Mouse (Mus musculus) heart, embryonic 15.5 days (tissue): ENCODE data around the gene Apela. TPM values are rescaled to one million over a fixed set of nuclear protein-coding genes. Genes with fewer than 3 reads are reported as not detected.
A peak's percentile ranks its signal among the peaks of the same experiment; 100 is the strongest.

Experiments used
- ATAC-seq: fragments of 200-750 bp; cut with Nextera tagmentation; replicated peaks from 2 replicates; pipeline ENCODE4 v1.8.0; 2017; ENCODE audit warnings: low read depth, moderate TSS enrichment; ENCODE audit not compliant: insufficient number of reproducible peaks, insufficient read depth, low FRiP score
- H3K27ac ChIP-seq: fragments of 300-500 bp; sonication (generic); 2 replicates; pipeline ENCODE4 v1.5.1; 2015; ENCODE audit warnings: mild to moderate bottlenecking, inconsistent platforms
- H3K27me3 ChIP-seq: fragments of 300-500 bp; sonication (generic); 2 replicates; pipeline ENCODE4 v1.6.1; 2015; ENCODE audit warnings: inconsistent platforms
- H3K36me3 ChIP-seq: fragments of 300-500 bp; sonication (generic); 2 replicates; pipeline ENCODE4 v1.6.1; 2015; ENCODE audit warnings: mild to moderate bottlenecking, inconsistent platforms
- H3K4me1 ChIP-seq: fragments of 300-500 bp; sonication (generic); replicated peaks from 2 replicates; pipeline ENCODE4 v1.6.1; 2015; ENCODE audit warnings: inconsistent platforms
- H3K4me2 ChIP-seq: fragments of 300-500 bp; sonication (generic); 2 replicates; pipeline ENCODE4 v1.6.1; 2015; ENCODE audit warnings: inconsistent platforms, mild to moderate bottlenecking, moderate library complexity
- H3K4me3 ChIP-seq: fragments of 300-500 bp; sonication (generic); 2 replicates; pipeline ENCODE4 v1.5.1; 2015; ENCODE audit warnings: mild to moderate bottlenecking, inconsistent platforms
- H3K9ac ChIP-seq: fragments of 300-500 bp; sonication (generic); 2 replicates; pipeline ENCODE4 v1.6.1; 2015; ENCODE audit warnings: mild to moderate bottlenecking, inconsistent platforms
- H3K9me3 ChIP-seq: fragments of 300-500 bp; sonication (generic); replicated peaks from 2 replicates; pipeline ENCODE4 v1.6.1; 2016; ENCODE audit warnings: inconsistent platforms
- WGBS: fragments of 180-500 bp; shearing (Covaris S2); methylation state at CpG from one replicate; pipeline ENCODE4 v1.1.7; 2015; ENCODE audit warnings: mixed read lengths; 5-methylcytosine and 5-hydroxymethylcytosine counted together
- polyA plus RNA-seq: library from polyadenylated mRNA; unstranded; fragments of >200 nt; fragmentation: Nextera tagmentation; extraction: Ambion mirVana; gene quantifications from 2 replicates; pipeline ENCODE4 v1.2.1, GENCODE M21; 2015

The Apela gene
- polyA plus RNA-seq: 4.2 and 4.5 TPM in 2 replicates

DNA sequence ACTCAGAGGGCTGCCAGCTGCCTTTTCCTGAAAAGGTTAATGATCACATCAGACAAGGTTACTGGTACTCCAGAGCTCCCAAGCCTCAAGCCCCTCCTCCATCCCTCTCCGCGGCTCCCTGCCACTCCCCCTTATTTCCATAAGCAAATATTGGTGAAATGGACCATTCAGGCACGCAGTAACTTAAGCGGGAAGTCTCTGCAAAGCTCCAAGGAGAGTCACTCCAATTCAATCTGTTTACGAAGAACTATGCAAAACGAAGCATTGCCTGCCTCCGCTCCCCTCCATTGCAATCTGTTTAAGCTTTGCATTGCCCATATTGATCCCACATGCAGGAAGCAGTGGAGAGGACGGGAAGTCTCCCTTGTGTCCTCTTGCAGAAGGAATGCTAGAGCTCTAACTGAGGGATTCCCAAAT is at the start of gene Apela:
Apela (minus strand) TSS at position 220 of the 417 bp plus-strand sequence.
- peak within 1 kb of the TSS; percentile 47 for H3K4me3 ChIP-seq
- peaks cover 2% of the 10 kb centered on the region for H3K4me1 ChIP-seq
- peak; percentile 62; the same call in 1 of the 2 replicates for ATAC-seq
- H3K9ac ChIP-seq: no peak within 1 kb of the TSS
- no peaks in the 10 kb centered on the region for H3K9me3 ChIP-seq
- 2% methylated on average over 8 of the region's 8 CpGs for WGBS
- no peaks in the 10 kb centered on the region for H3K27me3 ChIP-seq
- no peaks in the 10 kb centered on the region for H3K36me3 ChIP-seq
- peak within 1 kb of the TSS; percentile 78 for H3K4me2 ChIP-seq
- no peak within 1 kb of the TSS for H3K27ac ChIP-seq

DNA sequence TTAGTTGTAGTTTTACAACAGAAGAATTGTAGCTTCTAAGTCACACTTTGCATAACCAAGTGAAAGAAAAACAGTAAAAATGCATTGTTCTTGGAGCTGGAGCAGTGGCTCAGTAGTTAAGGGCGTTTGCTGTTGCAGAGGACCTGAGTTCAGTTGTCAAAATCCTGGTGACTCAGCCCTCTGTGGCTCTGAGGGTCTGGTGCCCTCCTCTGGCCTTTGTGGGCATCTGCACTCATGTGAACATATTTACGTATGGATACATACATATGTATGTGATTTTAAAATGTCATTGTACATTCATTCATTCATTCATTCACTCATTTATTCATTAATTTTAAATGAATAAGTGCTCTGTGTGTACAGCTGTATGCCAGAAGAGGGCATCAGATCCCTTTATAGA is 48.5 kb upstream of the Apela start:
- ATAC-seq: no peak
- peaks cover 3% of the 10 kb centered on the region; the same call in 1 of the 2 replicates for H3K4me1 ChIP-seq
- 69% methylated on average over 2 of the region's 2 CpGs for WGBS
- H3K27ac ChIP-seq: no peak overlapping the region
- H3K27me3 ChIP-seq: no peaks in the 10 kb centered on the region
- H3K36me3 ChIP-seq: no peaks in the 10 kb centered on the region
- no peak overlapping the region for H3K4me2 ChIP-seq
- no peak overlapping the region for H3K4me3 ChIP-seq
- H3K9ac ChIP-seq: no peak overlapping the region
- no peaks in the 10 kb centered on the region for H3K9me3 ChIP-seq

DNA sequence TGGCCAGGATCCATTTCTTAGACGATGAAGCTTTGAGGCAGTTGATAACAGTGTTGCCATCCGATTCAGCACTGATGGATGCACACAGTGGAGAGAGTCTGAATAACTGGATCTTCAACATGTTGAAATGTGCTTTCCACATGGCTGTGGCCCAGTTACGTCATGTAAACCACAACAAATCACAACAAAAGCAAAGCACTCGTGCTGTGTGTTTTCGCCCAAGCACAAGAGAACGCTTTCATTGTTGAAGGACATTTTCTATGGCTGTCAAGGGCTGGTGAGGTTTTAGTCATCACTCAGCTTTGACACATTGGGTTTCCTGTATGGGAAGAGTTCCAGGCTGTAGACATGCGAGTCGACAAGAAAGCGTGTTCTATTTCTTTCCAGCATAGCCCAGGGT is 43.6 kb upstream of the Apela start:
- Histone ChIP-seq H3K27ac (no peak overlapping the region), H3K9me3 (no peaks in the 10 kb centered on the region), H3K36me3 (no peaks in the 10 kb centered on the region), H3K4me3 (no peak overlapping the region), H3K9ac (no peak overlapping the region), H3K27me3 (no peaks in the 10 kb centered on the region), H3K4me2 (no peak overlapping the region), H3K4me1 (peaks cover 3% of the 10 kb centered on the region; the same call in 1 of the 2 replicates)
- no peak for ATAC-seq
- 58% methylated on average over 9 of the region's 9 CpGs for WGBS

DNA sequence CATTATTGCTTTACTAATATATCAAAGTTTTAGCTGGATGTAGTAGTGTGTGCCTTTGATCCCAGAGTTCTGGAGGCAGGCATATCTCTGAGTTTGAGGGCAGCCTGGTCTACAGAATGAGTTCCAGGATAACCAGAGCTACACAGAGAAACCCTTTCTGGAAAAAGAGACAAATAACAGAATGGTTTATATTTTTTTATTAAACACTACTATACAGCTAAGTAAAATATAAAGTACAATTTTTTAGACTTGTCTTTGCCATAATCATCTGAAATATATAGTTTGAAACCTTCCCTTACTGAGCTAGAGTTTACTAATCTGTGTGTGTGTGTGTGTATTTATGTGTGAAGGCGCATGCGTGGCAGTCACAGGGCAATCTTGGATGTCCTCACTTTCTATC is 37.6 kb upstream of the Apela start, which contains the start of gene Gm10663:
Gm10663 (plus strand) TSS at position 301 of the 400 bp plus-strand sequence.
- no peak within 1 kb of the TSS for H3K27ac ChIP-seq
- no peak within 1 kb of the TSS for H3K9ac ChIP-seq
- H3K4me2 ChIP-seq: no peak within 1 kb of the TSS
- no peak for ATAC-seq
- no peaks in the 10 kb centered on the region for H3K9me3 ChIP-seq
- 82% methylated on average over 2 of the region's 2 CpGs for WGBS
- no peaks in the 10 kb centered on the region for H3K36me3 ChIP-seq
- H3K4me3 ChIP-seq: no peak within 1 kb of the TSS
- H3K27me3 ChIP-seq: no peaks in the 10 kb centered on the region
- no peaks in the 10 kb centered on the region for H3K4me1 ChIP-seq

DNA sequence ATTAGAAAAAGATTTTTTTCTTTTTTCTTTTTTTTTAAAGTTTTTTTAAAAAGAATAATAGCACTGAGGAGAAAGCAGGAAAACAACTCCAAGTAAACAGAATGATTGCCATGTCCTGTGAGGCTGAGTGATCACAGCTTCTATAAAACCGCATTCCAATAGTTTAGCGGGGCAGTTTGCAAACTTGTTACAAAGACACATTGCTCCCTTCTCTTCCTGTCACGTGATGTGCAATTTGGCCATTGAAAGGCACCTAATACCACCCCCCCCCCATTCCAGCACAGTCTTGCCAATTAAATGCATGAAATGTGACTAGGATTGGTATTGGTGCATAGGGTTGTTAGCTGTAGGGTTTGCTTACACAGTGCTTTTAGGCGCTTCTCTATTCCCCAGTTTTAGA is 33.9 kb upstream of the Apela start:
- no peaks in the 10 kb centered on the region for H3K9me3 ChIP-seq
- H3K4me1 ChIP-seq: no peaks in the 10 kb centered on the region
- H3K27me3 ChIP-seq: no peaks in the 10 kb centered on the region
- no peak overlapping the region for H3K4me2 ChIP-seq
- H3K9ac ChIP-seq: no peak overlapping the region
- no peaks in the 10 kb centered on the region for H3K36me3 ChIP-seq
- WGBS: 82% methylated on average over 4 of the region's 4 CpGs
- no peak for ATAC-seq
- H3K27ac ChIP-seq: no peak overlapping the region
- H3K4me3 ChIP-seq: no peak overlapping the region

DNA sequence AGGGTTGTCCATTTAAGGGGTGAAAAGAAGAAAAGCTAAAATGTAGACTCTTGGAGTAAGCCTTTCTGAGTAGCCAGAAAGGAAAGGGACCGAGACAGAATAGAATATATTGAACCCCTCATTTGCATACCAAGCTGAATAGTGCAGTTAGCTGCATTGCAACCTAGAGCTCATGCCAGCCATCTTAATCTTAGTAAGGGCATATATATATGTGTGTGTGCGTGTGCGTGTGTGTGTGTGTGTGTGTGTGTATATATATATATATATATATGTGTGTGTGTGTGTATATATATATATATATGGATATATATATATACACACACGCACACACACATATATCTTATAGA is 31.3 kb upstream of the Apela start:
- Histone ChIP-seq H3K4me2 (no peak overlapping the region), H3K4me3 (no peak overlapping the region), H3K27ac (no peak overlapping the region), H3K36me3 (no peaks in the 10 kb centered on the region), H3K9ac (no peak overlapping the region), H3K9me3 (no peaks in the 10 kb centered on the region), H3K4me1 (no peaks in the 10 kb centered on the region), H3K27me3 (no peaks in the 10 kb centered on the region)
- WGBS: 86% methylated on average over 4 of the region's 4 CpGs
- no peak for ATAC-seq

DNA sequence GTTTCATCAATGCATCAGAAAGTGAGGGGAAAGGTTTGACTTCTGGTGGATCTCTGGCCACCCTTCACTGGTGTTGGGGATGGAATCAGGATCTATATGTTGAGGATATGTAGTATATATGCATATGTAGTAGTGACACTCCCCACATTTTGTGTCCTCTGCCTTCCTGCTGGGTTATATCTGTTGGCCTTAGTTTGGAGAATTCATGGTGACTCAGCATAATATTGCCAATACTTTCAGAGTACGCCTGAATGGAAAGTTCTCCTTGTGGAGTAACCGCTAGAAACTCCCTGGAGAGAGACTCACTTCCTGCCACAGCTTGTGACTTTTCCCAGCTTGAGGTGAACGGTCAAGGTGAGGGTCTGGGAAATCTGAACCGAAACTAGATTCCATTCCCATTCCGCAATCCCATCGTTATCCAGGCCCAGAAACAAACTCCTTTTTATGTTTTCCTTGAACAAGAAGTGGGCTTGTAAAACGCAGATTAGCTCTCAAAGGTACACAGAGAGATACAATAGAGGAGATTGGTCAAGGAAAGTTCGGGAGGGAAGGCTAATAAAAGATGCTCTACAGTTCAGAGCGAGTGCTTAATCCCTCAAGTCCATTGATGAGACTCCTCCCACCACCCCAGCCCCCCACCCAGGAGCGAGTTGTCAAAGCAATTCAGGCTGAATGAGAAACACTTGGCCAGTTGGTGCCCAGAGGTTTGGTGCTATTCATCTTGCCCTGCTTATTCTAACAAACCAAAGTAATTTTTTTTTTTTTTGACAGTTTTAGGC is 30.7 kb upstream of the Apela start:
- H3K9ac ChIP-seq: no peak overlapping the region
- no peak overlapping the region for H3K27ac ChIP-seq
- no peak overlapping the region for H3K4me2 ChIP-seq
- H3K4me3 ChIP-seq: no peak overlapping the region
- H3K27me3 ChIP-seq: no peaks in the 10 kb centered on the region
- H3K36me3 ChIP-seq: no peaks in the 10 kb centered on the region
- no peak for ATAC-seq
- H3K9me3 ChIP-seq: no peaks in the 10 kb centered on the region
- no peaks in the 10 kb centered on the region for H3K4me1 ChIP-seq
- 49% methylated on average over 10 of the region's 10 CpGs for WGBS

DNA sequence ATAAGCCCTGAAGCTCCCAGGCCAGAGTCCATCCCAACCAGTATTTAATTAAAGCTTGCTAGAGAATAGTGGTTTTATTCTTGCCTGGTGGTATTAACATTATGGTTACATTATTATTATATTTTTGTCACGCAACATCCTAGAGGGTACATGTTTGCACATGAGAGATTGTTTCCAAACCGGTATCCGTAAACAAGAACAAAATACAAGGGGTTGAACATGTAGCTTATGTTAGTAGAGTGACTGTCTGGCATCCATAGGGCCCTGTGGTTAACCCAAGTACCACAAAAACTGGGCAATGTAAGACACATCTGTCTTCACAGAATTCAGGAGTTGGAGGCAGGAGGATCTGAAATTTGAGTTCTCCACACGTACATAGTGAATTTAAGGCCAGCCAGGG is 29.9 kb upstream of the Apela start:
- no peak overlapping the region for H3K4me2 ChIP-seq
- no peak overlapping the region for H3K9ac ChIP-seq
- H3K36me3 ChIP-seq: no peaks in the 10 kb centered on the region
- ATAC-seq: no peak
- WGBS: 92% methylated on average over 4 of the region's 4 CpGs
- no peaks in the 10 kb centered on the region for H3K27me3 ChIP-seq
- H3K9me3 ChIP-seq: no peaks in the 10 kb centered on the region
- H3K27ac ChIP-seq: no peak overlapping the region
- no peak overlapping the region for H3K4me3 ChIP-seq
- no peaks in the 10 kb centered on the region for H3K4me1 ChIP-seq

DNA sequence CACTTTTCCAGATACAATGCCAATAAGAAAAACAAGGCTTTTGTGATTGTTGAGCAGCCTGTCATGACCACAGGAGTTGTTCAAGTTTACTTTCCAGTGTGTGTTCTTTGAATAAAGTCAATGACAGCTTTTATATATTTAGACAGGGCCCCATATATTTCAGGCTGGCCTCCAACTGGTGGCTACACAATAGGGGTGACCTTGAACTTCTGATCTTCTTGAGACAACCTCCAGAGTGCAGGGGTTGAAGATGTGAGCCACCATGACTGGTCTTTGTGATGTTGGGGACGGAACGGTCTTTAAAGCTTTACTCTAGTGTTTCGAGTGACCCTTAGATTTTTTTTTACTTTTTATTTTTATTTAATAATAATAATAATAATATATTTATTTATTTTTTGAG is 28.5 kb upstream of the Apela start:
- no peaks in the 10 kb centered on the region for H3K27me3 ChIP-seq
- no peak overlapping the region for H3K4me2 ChIP-seq
- H3K36me3 ChIP-seq: no peaks in the 10 kb centered on the region
- no peaks in the 10 kb centered on the region for H3K4me1 ChIP-seq
- no peak for ATAC-seq
- H3K4me3 ChIP-seq: no peak overlapping the region
- 95% methylated on average over 3 of the region's 3 CpGs for WGBS
- H3K27ac ChIP-seq: no peak overlapping the region
- H3K9ac ChIP-seq: no peak overlapping the region
- H3K9me3 ChIP-seq: no peaks in the 10 kb centered on the region

DNA sequence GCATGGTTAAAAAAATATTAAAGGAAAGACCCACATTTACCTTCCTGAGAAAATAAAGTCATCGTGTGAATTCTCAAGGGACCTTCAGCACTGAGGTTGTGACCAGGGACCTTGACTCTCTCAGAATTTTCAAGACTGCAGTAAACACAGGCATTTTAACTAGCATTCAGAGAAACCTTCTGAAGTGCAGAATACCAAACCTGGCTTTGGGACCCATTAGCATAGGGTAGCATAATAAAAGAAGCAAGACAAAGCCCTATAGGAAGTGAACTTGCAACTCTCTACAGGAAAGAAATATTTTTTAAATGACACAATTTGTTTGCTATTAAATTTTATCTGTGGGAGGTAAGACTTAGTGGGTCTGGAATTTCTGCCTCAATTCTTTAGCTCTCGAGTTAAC is 26.9 kb upstream of the Apela start:
- Histone ChIP-seq H3K36me3 (no peaks in the 10 kb centered on the region), H3K4me1 (no peaks in the 10 kb centered on the region), H3K9ac (no peak overlapping the region), H3K27me3 (no peaks in the 10 kb centered on the region), H3K27ac (no peak overlapping the region), H3K9me3 (no peaks in the 10 kb centered on the region), H3K4me2 (no peak overlapping the region), H3K4me3 (no peak overlapping the region)
- WGBS: 45% methylated on average over 2 of the region's 2 CpGs
- ATAC-seq: no peak

DNA sequence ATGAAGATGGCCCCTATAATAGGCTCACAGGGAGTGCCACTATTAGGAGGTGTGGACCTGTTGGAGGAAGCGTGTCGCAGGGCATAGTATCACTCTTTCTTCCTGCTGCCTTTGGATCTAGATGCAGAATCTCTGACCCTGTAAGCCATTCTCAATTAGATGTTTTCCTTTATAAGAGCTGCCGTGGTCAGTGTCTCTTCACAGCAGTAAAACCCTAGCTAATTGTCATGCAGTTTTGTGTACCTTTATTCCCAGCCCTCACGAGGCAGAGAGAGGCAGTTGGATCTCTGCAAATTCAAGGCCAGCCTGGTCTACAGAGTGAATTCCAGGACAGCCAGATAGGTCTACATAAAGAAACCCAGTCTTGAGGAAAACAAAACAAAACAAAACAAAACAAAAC is 25.1 kb upstream of the Apela start:
- Histone ChIP-seq H3K4me2 (no peak overlapping the region), H3K27ac (no peak overlapping the region), H3K36me3 (no peaks in the 10 kb centered on the region), H3K9me3 (no peaks in the 10 kb centered on the region), H3K4me1 (no peaks in the 10 kb centered on the region), H3K9ac (no peak overlapping the region), H3K4me3 (no peak overlapping the region), H3K27me3 (no peaks in the 10 kb centered on the region)
- no peak for ATAC-seq
- WGBS: 86% methylated on average over 4 of the region's 4 CpGs

DNA sequence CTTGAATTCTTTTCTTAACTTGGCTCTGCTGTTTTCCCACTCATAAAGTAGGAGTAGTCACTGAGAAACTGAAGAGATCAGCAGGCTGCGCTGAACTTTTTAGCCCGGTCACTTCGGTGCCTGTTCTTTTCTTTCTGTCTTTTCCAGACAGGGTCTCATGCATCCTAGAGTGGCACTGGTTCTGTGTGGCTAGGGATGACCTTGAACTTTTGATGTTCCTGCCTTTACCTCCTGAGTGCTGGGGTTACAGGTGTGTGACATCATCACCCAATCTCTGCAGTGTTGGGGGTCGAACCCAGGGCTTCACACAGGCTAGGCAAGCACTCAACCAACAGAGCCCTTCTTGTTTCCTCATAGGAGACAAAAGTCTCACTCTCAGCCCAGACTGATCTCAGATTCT is 19.6 kb upstream of the Apela start:
- Histone ChIP-seq H3K4me3 (no peak overlapping the region), H3K9me3 (no peaks in the 10 kb centered on the region), H3K4me2 (no peak overlapping the region), H3K9ac (no peak overlapping the region), H3K36me3 (no peaks in the 10 kb centered on the region), H3K27me3 (no peaks in the 10 kb centered on the region), H3K27ac (no peak overlapping the region), H3K4me1 (no peaks in the 10 kb centered on the region)
- WGBS: 84% methylated on average over 4 of the region's 4 CpGs
- ATAC-seq: no peak
